Mouse (Mus musculus) stomach, embryonic 15.5 days (tissue): ENCODE measurements at regions not wholly inside any gene's neighbourhood (a gene's known extent, or its start where the extent isn't known, plus 50 kb on each side); places are given as distances from the start of the nearest gene placed in this dataset.

Experiments
- ATAC-seq: fragments of 200-750 bp; cut with Nextera tagmentation; 2 replicates; pipeline ENCODE4 v1.8.0; 2017; ENCODE audit warnings: low read depth, moderate number of reproducible peaks, moderate TSS enrichment; ENCODE audit not compliant: insufficient read depth, low FRiP score
- H3K27ac ChIP-seq: fragments of 300-500 bp; sonication (generic); 2 replicates; pipeline ENCODE4 v1.5.1; 2015; ENCODE audit warnings: mild to moderate bottlenecking, inconsistent platforms
- H3K27me3 ChIP-seq: fragments of 300-500 bp; sonication (generic); replicated peaks from 2 replicates; pipeline ENCODE4 v1.6.1; 2015; ENCODE audit warnings: inconsistent platforms
- H3K36me3 ChIP-seq: fragments of 300-500 bp; sonication (generic); 2 replicates; pipeline ENCODE4 v1.6.1; 2015; ENCODE audit warnings: inconsistent platforms
- H3K4me1 ChIP-seq: fragments of 300-500 bp; sonication (generic); 2 replicates; pipeline ENCODE4 v1.6.1; 2015; ENCODE audit warnings: inconsistent platforms
- H3K4me2 ChIP-seq: fragments of 300-500 bp; sonication (generic); 2 replicates; pipeline ENCODE4 v1.6.1; 2015; ENCODE audit warnings: mild to moderate bottlenecking, inconsistent platforms
- H3K4me3 ChIP-seq: fragments of 300-500 bp; sonication (generic); replicated peaks from 2 replicates; pipeline ENCODE4 v1.5.1; 2015; ENCODE audit warnings: inconsistent platforms
- H3K9ac ChIP-seq: fragments of 300-500 bp; sonication (generic); 2 replicates; pipeline ENCODE4 v1.6.1; 2015; ENCODE audit warnings: inconsistent platforms
- H3K9me3 ChIP-seq: fragments of 300-500 bp; sonication (generic); 2 replicates; pipeline ENCODE4 v1.6.1; 2016; ENCODE audit warnings: inconsistent platforms
- WGBS: fragments of 180-500 bp; shearing (Covaris S2); methylation state at CpG from one replicate; pipeline ENCODE4 v1.1.7; 2015; 5-methylcytosine and 5-hydroxymethylcytosine counted together

DNA sequence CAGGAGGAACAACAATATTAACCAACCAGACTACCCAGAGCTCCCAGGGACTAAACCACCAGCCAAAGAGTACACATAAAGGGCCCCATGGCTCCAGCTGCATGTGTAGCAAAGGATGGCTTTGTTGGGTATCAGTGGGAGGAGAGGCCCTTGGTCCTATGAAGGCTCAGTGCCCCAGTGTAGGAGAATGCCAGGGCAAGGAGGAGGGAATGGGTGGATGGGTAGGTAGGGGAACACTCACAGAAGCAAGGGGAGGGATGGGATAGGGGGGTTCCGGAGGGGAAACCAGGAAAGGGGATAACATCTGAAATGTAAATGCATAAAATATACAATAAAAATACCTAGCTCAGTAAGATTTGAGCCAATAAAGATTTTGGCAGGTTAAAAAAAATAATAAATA lies 86.4 kb upstream of the Gm34302 start:
- no peak overlapping the region for H3K9ac ChIP-seq
- H3K27ac ChIP-seq, result no peak overlapping the region
- H3K4me1 ChIP-seq, result no peaks in the 10 kb centered on the region
- H3K9me3 ChIP-seq, result no peaks in the 10 kb centered on the region
- 88% methylated on average over 1 of the region's 1 CpGs for WGBS
- no peaks in the 10 kb centered on the region for H3K27me3 ChIP-seq
- no peak overlapping the region for H3K4me2 ChIP-seq
- no peaks in the 10 kb centered on the region for H3K36me3 ChIP-seq
- ATAC-seq, result no peak
- no peak overlapping the region for H3K4me3 ChIP-seq

GRCm38 (mm10) chr3:63569004-63569596 lies 85.4 kb upstream of the Gm34302 start:
- H3K9ac ChIP-seq, result no peak overlapping the region
- H3K36me3 ChIP-seq, result no peaks in the 10 kb centered on the region
- no peak overlapping the region for H3K27ac ChIP-seq
- no peaks in the 10 kb centered on the region for H3K4me1 ChIP-seq
- no peak overlapping the region for H3K4me3 ChIP-seq
- H3K4me2 ChIP-seq, result no peak overlapping the region
- no peaks in the 10 kb centered on the region for H3K9me3 ChIP-seq
- no peak for ATAC-seq
- no peaks in the 10 kb centered on the region for H3K27me3 ChIP-seq
- WGBS, result 79% methylated on average over 7 of the region's 7 CpGs

- no peak overlapping the region for H3K4me3 ChIP-seq
- no peak for ATAC-seq
Observed at GRCm38 (mm10) chr3:63567726-63568125, 84.0 kb upstream of the Gm34302 start.

GRCm38 (mm10) chr3:63563057-63563456 lies 79.4 kb upstream of the Gm34302 start:
- Histone ChIP-seq H3K9ac (no peak overlapping the region), H3K27me3 (no peaks in the 10 kb centered on the region), H3K27ac (no peak overlapping the region), H3K4me1 (no peaks in the 10 kb centered on the region), H3K4me2 (no peak overlapping the region), H3K4me3 (no peak overlapping the region), H3K36me3 (no peaks in the 10 kb centered on the region), H3K9me3 (no peaks in the 10 kb centered on the region)
- ATAC-seq, result no peak
- 71% methylated on average over 1 of the region's 1 CpGs for WGBS

More at GRCm38 (mm10) chr3:63567726-63568125, 84.0 kb upstream of the Gm34302 start:
- no peak overlapping the region for H3K27ac ChIP-seq
- no peaks in the 10 kb centered on the region for H3K36me3 ChIP-seq
- H3K9ac ChIP-seq, result no peak overlapping the region
- no peaks in the 10 kb centered on the region for H3K4me1 ChIP-seq
- WGBS, result 68% methylated on average over 3 of the region's 3 CpGs
- no peaks in the 10 kb centered on the region for H3K27me3 ChIP-seq
- no peak overlapping the region for H3K4me2 ChIP-seq
- H3K9me3 ChIP-seq, result no peaks in the 10 kb centered on the region

GRCm38 (mm10) chr3:63562532-63562931 lies 78.9 kb upstream of the Gm34302 start:
- H3K9me3 ChIP-seq, result no peaks in the 10 kb centered on the region
- no peaks in the 10 kb centered on the region for H3K36me3 ChIP-seq
- ATAC-seq, result no peak
- no peak overlapping the region for H3K4me2 ChIP-seq
- no peak overlapping the region for H3K9ac ChIP-seq
- H3K4me1 ChIP-seq, result no peaks in the 10 kb centered on the region
- no peak overlapping the region for H3K27ac ChIP-seq
- H3K4me3 ChIP-seq, result no peak overlapping the region
- H3K27me3 ChIP-seq, result no peaks in the 10 kb centered on the region

DNA sequence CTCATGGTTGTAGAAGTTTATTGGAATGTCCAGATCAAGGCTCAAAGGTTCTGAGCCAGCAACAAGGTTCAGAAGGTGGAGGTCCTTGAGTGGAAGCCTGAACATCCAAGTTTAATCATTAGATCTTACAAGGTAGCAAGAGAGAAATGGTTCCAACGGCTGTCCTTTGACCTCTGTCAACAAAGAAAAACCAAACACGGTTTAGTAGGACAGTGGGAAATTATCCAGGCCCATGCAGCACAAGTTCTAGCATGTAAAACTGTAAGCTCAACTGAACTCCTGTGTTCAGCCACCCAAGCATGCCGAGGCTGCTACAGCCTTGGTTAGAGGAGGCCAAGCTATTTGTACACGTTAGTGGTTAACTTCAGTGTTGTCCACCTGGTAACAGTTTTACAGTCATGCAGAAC lies 77.1 kb upstream of the Gm34302 start:
- no peak for ATAC-seq
- no peaks in the 10 kb centered on the region for H3K36me3 ChIP-seq
- no peak overlapping the region for H3K4me2 ChIP-seq
- H3K9ac ChIP-seq, result no peak overlapping the region
- H3K9me3 ChIP-seq, result no peaks in the 10 kb centered on the region
- WGBS, result 45% methylated on average over 4 of the region's 4 CpGs
- no peak overlapping the region for H3K27ac ChIP-seq
- no peak overlapping the region for H3K4me3 ChIP-seq
- H3K4me1 ChIP-seq, result no peaks in the 10 kb centered on the region
- no peaks in the 10 kb centered on the region for H3K27me3 ChIP-seq

DNA sequence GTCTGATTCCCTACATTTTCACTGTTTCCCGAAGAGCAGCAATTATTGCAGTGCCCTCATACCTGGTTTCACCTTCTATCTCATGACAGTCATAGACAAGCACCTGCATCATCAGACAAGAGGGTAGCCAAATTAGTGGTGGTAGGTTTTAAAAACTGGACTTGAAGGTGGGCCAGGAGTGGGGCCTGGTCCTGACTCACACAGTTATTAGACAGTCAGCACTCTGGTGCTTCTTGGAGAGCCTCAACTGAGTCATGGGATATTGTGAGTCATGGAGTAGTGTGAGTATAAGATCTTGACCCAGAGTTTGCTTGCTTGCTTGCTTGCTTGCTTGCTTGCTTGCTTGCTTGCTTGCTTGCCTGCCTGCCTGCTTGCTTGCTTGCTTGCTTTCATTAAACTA lies 73.1 kb upstream of the Gm34302 start:
- H3K36me3 ChIP-seq, result no peaks in the 10 kb centered on the region
- no peak overlapping the region for H3K4me2 ChIP-seq
- H3K4me1 ChIP-seq, result no peaks in the 10 kb centered on the region
- H3K27ac ChIP-seq, result no peak overlapping the region
- H3K9ac ChIP-seq, result no peak overlapping the region
- no peaks in the 10 kb centered on the region for H3K9me3 ChIP-seq
- no peak for ATAC-seq
- WGBS, result 88% methylated on average over 1 of the region's 1 CpGs
- no peak overlapping the region for H3K4me3 ChIP-seq
- no peaks in the 10 kb centered on the region for H3K27me3 ChIP-seq

- Histone ChIP-seq H3K36me3 (no peaks in the 10 kb centered on the region), H3K27ac (no peak overlapping the region), H3K27me3 (no peaks in the 10 kb centered on the region), H3K4me1 (no peaks in the 10 kb centered on the region), H3K4me2 (no peak overlapping the region), H3K4me3 (no peak overlapping the region), H3K9me3 (no peaks in the 10 kb centered on the region), H3K9ac (no peak overlapping the region)
- 6% methylated on average over 9 of the region's 9 CpGs for WGBS
- ATAC-seq, result no peak
Observed at GRCm38 (mm10) chr3:63554872-63555271, 71.2 kb upstream of the Gm34302 start.

DNA sequence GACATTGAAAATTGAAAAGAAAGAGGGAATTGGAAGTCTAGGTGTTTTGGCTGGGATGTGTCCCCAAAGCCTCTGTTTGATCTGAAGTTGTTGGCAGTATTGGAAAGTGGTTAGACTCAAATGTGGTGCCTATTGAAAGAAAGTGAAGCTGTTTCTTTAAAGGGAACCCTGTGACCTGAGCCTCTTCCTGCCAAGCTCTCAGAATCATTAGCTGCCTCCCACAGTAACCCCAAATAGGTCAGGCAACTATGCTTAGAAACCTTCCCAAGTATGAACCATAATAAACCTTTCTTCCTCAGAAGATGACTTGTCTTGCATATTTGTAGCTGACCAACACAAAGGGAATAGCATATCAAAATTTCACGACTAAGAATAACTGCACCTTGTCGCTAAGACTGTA lies 69.7 kb upstream of the Gm34302 start:
- Histone ChIP-seq H3K4me3 (no peak overlapping the region), H3K36me3 (no peaks in the 10 kb centered on the region), H3K9ac (no peak overlapping the region), H3K27me3 (no peaks in the 10 kb centered on the region), H3K4me1 (no peaks in the 10 kb centered on the region), H3K9me3 (no peaks in the 10 kb centered on the region), H3K27ac (no peak overlapping the region), H3K4me2 (no peak overlapping the region)
- no peak for ATAC-seq
- WGBS, result 85% methylated on average over 2 of the region's 2 CpGs

GRCm38 (mm10) chr3:63551661-63552060 lies 68.0 kb upstream of the Gm34302 start:
- ATAC-seq, result no peak
- Histone ChIP-seq H3K9me3 (no peaks in the 10 kb centered on the region), H3K4me3 (no peak overlapping the region), H3K27ac (no peak overlapping the region), H3K27me3 (no peaks in the 10 kb centered on the region), H3K9ac (no peak overlapping the region), H3K36me3 (no peaks in the 10 kb centered on the region), H3K4me1 (no peaks in the 10 kb centered on the region), H3K4me2 (no peak overlapping the region)
- WGBS, result 67% methylated on average over 5 of the region's 5 CpGs

- ATAC-seq, result no peak
- no peak overlapping the region for H3K27ac ChIP-seq
- H3K27me3 ChIP-seq, result no peaks in the 10 kb centered on the region
- no peak overlapping the region for H3K9ac ChIP-seq
- H3K9me3 ChIP-seq, result no peaks in the 10 kb centered on the region
- no peak overlapping the region for H3K4me3 ChIP-seq
- H3K4me1 ChIP-seq, result no peaks in the 10 kb centered on the region
- no peaks in the 10 kb centered on the region for H3K36me3 ChIP-seq
- 39% methylated on average over 4 of the region's 4 CpGs for WGBS
- no peak overlapping the region for H3K4me2 ChIP-seq
Observed at GRCm38 (mm10) chr3:63542638-63543408, 59.1 kb upstream of the Gm34302 start.

- Histone ChIP-seq H3K4me2 (no peak overlapping the region), H3K27ac (no peak overlapping the region), H3K9me3 (no peaks in the 10 kb centered on the region), H3K4me3 (no peak overlapping the region), H3K27me3 (no peaks in the 10 kb centered on the region), H3K9ac (no peak overlapping the region), H3K4me1 (no peaks in the 10 kb centered on the region), H3K36me3 (no peaks in the 10 kb centered on the region)
- ATAC-seq, result no peak
- 74% methylated on average over 2 of the region's 2 CpGs for WGBS
Observed at GRCm38 (mm10) chr3:63538881-63539280, 55.2 kb upstream of the Gm34302 start.
